Mouse (Mus musculus) erythroblast, adult 5-6 weeks (primary cell): ENCODE results near the gene Vdac1. TPM values are rescaled to one million over a fixed set of nuclear protein-coding genes. Genes with fewer than 3 reads are reported as not detected.
"Not testable (repeated sequence)": the region's sequence is repeated elsewhere in the genome, so short reads cannot be mapped to it uniquely, and the experiment has no call there.

Experiments
- ATAC-seq: replicated peaks from 2 replicates; pipeline ENCODE4 v1.8.0; 2016; ENCODE audit warnings: moderate number of reproducible peaks, mild to moderate bottlenecking, moderate TSS enrichment, inconsistent platforms; ENCODE audit not compliant: poor library complexity, low FRiP score, severe bottlenecking
- total RNA-seq, 2 experiments: library from RNA; stranded (forward) in 1 of 2; stranded (reverse) in 1 of 2; fragments of 150-400 nt in 1 of 2; fragments of 200-764, 138-1000 nt in 1 of 2; gene quantifications; 2 replicates each; pipeline versions ENCODE4 v1.2.3 to v1.2.4; 2015 to 2017; ENCODE audit warnings: low replicate concordance in 2 of 2

Vdac1 gene
- total RNA-seq, 2 experiments from 2014 or later, result 32.9 to 34.0 TPM

DNA sequence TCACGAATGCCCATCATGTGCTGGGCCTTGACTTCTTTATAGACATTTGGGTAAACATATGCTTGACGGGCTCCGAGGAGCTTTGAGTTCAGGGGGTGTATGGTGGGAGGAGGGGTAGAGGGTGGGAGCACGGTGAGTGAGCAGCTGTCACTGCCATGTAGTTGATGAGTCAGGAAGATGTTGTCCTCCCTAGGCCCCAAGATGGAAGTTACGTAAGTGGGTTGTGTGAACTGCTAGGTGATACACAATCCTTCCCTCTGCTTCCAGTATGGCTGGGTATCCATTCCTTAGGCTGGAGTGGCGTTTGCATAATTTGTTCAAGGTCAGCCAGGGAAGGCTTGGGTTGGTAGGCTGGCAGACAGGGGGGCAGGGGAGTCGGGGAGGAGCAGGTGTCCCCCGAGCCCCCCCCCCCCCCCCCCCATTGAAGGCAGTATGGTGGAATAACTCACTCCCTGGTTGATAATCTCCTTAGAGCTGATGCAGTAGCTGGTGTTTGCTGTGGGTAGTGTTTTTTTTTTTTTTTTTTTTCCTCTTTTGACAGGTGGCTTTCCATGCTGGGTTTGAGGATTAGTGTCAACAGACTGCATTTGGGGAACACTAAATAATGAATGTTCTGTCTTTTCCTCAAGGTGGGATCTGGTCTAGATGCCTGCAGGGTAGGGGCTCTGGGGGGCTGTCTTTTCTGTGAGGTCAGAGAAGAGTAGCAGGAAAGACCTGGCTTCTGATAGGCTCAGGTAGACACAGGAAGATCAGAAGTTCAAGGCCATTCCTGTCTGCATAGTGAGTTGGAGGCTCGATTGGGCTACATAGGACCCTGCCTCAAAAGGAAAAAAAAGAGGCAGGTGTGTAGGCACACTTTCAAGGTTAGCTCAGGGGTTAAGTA lies 8.8 kb downstream of the Vdac1 start:
- no peak for ATAC-seq

DNA sequence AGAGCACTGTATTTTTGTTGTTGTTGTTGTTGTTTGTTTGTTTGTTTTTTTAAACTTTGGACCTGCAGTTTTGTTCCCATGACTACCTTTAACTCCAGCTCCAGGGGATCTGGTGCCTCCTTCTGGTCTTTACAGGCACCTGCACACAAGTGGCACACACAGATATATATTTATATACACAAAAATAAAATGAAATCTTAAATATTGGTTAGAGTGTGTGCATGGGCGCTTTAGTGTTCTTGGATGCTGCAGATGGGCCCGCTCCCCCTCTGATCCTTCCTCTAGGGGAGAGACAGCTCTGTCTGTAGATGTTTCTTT lies 9.4 kb downstream of the Vdac1 start:
- no peak for ATAC-seq

DNA sequence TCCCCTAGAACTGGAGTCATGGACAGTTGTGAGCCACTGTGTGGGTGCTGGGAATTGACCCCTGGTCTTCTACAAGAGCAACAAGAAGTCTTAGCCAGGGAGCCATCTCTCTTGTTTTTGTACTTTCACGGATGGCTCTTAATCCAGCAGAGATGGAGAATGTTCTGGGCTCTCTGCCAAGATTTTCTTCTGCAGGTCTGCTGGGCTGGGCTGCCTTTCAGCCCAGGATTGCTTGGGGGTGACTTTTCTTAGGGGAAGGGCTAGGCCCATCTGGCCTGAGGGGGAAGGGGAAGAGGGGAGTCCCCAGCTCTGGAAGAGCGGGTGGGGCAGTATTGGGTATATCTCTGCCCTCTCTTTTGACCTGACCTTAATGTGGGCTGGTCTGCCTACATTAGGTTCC lies 9.9 kb downstream of the Vdac1 start:
- ATAC-seq, result no peak

DNA sequence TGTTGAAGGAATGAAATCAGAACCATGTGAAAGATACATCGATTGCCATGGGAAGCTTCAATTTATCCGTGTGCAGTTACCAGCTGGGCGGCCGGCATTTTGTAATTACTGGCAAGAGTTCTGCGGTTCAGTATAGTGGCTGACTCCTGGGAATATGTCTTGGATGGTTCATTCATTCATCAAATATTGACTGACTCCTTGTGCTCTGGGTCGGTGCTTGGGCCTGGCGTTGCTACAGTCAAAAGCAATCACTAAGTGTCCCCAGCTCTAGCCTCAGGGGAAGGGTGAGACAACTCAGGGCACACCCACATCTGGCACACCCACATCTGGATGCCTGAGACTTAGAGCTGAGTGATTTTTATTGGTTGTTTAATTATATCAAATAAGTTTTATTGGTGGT lies 13.2 kb downstream of the Vdac1 start:
- ATAC-seq, result no peak

DNA sequence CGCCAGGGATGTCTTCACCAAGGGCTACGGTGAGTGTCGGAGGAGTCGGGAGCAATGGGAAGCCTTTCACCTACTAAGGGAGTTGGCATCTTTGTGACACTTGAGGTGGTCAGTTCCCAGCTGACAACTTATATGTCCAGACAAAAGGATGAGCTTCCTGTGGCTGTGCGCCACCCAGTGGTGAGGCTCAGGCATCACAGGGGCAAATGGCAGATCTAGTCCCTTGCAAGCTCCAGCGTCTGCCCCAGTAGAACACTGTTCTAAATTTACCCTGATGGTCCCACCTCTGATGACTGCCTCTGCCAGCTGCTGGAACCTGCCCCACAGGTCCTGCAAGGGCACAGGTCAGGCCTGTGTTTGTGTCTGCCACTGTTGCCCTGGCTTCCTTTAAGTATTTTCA lies 13.7 kb downstream of the Vdac1 start:
- ATAC-seq, result peak; percentile 90

DNA sequence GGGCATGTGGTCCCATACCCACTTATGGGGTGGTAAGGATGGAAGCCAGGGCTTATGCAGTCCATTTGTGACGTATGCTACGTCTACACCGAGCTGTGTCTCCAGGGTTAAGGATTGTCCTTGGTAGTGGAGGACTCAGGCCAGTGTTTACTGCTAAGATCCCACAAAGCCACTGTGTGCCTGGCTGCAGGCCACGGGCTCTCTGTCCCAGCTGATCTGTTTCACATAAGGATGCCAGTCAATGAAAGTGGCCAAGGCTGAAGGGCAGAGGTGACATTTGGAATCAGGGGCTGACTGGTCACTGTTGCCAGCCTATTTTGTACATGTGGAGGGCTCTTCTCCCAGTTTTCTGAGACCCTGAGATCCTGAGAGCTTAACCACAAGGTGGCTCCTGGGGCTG lies 16.9 kb downstream of the Vdac1 start:
- ATAC-seq, result no peak

DNA sequence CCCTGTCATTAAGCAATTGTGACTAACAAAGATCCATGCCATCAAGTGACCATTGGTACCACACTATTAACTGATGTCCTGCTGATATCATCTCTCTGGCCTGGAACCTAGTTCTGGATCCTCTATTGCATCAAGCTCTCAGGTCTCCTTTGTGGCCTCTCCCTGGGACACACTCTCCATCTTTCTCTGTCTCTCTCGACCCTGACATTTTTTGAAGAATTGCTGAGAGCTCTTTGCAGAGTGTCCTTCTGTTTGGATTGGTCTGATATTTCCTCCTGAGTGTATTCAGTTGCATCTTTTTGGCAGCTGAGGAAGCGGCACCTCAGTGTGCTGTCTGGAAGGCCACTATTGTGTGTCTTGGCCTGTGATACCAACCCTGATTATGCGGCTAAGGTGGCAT lies 18.6 kb downstream of the Vdac1 start:
- no peak for ATAC-seq

DNA sequence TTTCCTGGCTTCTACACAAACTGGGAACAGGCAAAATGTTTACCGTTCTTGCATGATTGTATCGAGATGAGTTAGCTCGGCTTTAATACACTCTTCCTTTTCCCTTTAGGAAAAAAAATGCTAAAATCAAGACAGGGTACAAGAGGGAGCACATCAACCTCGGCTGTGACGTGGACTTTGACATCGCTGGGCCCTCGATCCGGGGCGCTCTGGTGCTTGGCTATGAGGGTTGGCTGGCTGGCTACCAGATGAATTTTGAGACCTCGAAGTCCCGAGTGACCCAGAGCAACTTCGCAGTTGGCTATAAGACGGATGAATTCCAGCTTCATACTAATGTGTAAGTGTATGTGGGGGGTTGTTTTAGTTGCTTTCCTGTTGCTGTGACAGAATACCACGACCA lies 23.1 kb downstream of the Vdac1 start:
- ATAC-seq, result no peak

DNA sequence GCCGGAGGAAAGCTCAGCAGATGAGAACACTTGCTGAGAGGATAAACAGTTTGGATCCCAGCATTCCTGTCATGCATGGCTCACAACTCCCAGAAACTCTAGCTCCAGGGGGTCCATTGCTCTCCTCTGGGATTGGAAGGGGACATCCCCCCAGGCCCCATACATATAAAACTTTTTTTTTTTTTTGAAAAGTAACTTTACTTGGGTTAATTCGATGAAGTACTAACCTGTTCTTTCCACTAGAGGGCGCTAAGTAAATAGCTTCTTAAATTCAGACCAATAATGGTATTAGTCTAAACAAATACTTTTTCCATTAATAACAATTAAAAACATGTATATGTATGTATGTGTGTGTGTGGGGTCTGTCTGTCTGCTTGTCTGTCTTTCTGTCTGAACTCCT lies 24.0 kb downstream of the Vdac1 start:
- ATAC-seq, result peak; percentile 44; the same call in 1 of the 2 replicates

DNA sequence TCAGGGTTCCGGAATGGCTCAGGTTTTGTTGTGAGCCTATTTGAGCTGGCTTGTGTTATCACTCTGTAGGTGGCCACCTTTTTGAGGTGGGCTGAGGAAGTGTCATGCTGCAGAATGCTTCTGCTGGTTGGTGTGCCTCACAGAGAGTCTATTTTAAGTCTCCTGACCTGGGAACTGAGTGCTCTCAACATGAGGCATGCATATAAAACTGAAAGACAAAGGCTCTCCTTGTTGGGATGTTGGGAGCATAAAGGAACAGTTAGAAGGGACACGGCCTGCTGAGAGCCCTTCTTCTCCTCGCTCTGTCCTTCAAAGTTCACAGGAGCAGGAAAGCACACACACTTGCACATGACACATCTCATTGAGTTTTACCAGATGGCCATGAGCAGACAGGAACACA lies 26.2 kb downstream of the Vdac1 start:
- ATAC-seq, result no peak

DNA sequence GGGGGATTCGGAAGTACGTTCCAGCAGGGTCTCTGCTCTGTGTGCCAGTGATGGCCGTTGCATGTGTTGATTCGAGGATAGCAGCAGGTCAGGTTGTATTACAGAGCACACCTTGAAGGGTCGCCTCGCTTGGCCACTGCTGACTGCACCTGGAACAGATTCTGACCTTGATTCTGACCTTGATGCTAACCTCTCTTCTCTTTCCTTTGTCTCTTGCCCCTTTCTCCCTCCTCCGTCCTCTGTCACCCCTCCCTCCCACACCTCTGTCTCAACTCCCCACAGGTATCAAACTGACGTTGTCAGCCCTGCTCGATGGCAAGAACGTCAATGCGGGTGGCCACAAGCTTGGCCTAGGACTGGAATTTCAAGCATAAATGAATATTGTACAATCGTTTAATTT lies 27.5 kb downstream of the Vdac1 start:
- no peak for ATAC-seq

DNA sequence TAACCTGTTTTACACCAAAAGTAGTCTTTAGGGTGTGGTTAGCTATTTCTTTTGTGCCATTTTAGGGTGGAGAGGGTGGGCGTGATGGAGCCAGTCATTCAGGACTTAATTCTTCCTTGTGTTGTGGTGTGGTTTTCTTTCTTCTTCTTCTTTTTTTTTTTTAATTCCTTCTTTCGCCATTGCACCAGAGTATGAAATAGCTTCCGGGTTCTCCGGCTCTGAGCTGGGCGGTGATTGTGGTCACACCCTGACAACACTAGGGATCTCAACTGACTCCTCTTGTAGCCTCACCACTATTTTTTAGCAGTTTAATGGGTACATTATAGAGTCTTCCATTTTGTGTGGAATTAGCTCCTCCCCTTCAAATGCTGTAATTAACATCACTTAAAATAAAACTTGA lies 28.3 kb downstream of the Vdac1 start:
- not testable (repeated sequence) for ATAC-seq

DNA sequence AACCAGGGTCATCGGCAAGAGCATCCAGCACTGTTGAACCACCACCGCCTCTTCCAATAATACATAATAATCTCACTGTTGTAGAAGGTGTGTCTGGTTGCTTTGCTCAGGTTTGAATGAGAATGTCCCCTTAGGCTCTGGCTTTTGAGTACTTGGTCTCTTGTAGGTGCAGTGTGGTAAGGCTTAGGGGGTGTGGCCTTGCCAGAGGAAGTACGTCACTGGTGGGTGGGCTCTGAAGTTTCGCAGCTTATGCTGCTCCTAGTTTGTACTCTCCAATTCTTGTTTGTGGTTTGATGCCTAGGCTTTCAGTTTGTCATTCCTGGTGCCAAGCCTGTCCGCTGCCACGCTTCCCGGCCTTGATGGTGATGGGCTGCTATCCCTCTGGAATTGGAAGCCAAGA lies 29.3 kb downstream of the Vdac1 start:
- no peak for ATAC-seq

DNA sequence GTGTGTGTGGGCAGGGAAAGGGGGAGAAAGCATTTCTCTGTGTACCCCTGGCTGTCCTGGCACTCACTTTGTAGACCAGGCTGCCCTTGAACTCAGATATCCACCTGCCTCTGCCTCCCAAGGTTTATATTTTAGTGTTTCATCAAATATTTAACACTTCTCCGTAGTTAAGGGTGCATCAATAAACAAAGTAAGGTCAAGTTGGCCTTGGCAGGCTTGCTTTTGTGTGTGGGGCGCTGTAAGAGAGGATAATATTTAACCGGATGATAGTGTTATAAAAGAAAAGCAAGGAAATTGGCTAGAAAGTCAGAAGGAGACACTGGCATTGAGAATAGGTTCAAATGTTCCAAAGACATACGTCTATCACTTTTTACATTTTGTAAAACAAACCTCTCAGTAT lies 33.8 kb downstream of the Vdac1 start:
- ATAC-seq, result no peak

DNA sequence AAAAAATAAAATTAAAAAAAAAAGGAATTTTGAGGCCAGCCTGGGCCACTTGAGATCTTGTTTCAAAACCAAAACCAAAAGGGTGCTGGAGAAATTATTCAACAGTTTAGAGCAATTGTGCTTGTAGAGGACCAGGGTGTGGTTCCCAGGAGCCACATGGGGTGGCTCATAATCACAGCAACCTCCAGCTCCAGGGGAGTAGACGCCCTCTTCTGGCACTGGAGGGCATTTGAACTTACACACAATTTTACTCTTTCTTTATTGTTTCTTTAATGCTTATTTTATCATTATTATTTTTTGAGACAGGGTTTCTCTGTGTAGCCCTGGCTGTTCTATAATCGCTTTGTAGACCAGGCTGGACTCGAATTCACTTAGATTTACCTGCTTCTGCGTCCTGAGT lies 34.7 kb downstream of the Vdac1 start:
- no peak for ATAC-seq

DNA sequence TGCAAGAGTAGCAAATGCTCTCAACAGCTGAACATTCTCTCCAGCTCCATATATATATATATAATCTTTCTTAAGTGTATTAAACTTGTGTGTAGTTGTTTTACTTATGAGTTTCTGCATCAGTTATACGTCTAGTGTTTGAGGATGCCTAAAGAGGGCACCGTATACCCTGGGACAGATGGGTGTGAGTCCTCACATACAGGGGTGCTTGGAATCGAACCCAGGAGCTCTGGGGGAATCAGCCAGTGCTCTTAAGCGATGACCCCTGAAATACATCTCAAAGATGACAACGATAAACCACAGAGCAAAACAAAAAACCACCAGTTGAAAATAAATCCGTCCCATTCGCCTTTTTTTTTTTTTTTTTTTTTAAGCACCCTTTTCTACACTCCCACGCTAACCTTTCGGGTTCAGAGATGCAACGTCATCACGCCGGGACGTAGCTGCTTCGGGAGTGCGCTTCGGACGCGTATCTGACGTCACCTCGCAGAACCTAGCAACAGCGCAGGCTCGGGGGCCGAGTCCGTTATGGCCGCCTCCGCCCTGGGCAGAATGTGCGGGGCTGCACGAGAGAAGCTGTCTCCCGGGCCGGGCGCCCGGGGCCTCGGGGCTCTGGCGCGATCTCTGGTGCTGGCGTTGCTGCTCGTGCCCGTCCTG lies 35.4 kb downstream of the Vdac1 start, which contains the start of gene 9530068E07Rik:
Gene 9530068E07Rik (plus strand): TSS at position 489 of the 657 bp plus-strand sequence.
- ATAC-seq, result peak; percentile 97

DNA sequence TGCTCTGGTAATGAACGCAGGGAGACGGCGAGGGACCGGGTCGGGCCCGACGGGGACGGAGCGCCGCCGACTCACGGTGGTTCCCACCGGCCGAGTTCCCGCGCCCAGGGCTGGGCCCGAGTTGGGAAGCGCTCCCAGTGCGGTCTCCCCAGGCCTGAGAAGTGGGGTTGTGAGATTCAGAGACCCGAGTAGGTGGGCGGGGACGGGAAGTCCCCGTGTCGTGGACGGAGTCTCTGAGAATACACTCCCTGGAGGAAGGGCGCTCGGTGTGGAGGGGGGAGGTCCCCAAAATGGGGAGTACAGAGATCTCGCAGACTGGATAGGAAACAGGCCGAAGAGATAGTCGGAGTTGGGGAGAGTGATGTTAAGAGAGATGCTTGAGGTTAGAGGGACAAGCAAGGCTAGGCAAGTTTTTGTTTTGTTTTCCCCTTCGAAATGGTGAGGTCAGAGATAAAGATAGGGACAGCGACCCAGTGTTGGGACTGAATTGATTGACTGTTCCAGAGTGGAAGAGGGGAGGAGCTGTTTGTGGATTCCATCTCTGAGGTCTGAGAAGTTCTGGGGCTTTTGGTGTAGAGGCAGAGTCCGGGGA lies 36.0 kb downstream of the Vdac1 start:
- peak; percentile 49 for ATAC-seq

DNA sequence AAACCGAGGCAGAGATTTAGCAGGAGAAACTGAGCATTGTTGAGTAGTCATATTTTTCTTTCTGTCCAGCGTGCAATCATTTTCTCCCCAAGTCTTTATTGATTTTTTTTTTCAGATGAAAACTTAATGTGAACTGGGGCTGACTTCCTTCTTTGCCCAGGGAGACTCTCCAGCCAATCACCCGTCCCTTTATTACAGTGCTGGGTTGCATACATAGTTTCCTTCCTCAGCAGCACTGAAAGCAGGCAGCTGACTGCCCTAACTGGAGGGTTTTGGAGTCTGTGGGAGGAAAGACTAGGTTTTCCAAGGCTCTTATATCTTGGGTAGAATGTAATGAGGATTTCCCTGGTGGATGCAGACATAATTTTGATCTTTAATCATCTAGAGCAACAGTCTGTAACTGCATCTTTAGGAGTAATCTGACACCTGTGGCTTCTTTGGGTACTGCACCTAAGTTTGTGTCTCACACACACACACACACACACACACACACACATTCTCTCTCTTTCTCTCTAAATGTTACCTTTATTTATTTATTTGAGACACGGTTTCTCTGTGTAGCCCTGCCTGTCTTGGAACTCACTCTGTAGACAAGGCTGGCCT lies 36.8 kb downstream of the Vdac1 start:
- ATAC-seq, result no peak

DNA sequence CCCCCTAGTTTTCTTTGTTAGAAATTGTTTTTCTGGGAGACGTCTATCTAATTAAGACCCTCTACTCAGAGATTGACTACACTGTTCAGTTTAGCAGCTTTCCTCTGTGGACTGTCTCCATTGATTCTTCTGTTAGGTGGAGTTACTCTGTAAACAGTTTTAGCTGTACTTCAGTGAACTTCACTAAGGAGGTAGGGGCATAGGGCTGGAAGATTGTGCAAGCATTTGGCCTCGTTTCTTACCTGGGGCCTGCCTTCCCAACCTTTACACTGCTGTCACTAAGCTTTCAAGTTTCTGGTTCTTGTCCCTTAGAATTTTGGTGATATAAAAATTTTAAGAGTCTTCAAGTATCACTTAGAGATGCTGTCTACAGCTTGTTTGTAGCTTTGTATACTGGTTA lies 40.8 kb downstream of the Vdac1 start:
- no peak for ATAC-seq

DNA sequence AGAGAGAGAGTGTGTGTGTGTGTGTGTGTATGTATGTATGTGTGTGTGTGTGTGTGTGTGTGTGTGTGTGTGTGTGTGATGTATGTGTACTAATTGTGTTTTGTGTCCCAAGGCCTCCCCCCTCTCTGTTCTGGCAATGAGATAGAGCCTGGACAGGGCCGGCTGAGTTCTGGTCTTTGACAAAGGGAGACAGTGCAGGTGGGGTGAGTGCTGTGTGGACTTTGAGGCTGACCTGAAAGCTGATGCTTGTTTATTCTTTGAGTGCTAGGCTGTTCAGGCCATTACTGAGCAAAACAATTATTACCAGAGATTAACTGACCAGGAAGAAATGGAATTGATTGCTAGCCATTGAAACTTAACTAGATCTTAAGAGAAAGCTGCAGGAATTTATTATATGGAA lies 41.9 kb downstream of the Vdac1 start:
- no peak for ATAC-seq

DNA sequence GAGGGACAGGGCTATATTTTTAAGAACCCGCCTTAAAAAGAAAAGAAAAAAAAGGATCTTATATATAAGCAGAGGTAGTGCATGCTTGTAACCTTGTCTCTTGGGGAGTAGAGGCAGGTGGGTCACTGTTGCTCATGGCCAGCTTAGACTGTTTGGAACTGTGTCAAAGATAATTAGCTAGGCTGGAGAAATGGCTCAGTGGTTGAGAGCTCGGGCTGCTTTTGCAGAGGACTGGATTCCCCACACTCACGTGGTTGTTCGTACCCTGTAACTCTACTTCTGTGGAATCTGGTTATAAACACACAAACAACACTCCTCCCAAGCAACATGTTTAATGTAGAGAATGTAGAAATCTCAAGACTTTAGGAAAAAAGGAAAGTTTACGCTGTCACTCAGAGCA lies 43.5 kb downstream of the Vdac1 start:
- no peak for ATAC-seq
